Mouse (Mus musculus) forebrain, embryonic 10.5 days (tissue): Measurements from ENCODE around the gene Gatad1. TPM values are rescaled to one million over a fixed set of nuclear protein-coding genes. Genes with fewer than 3 reads are reported as not detected.
"Not testable (repeated sequence)": the region's sequence is repeated elsewhere in the genome, so short reads cannot be mapped to it uniquely, and the experiment has no call there.

Experiments
- DNase-seq: peaks from one replicate; pipeline ENCODE4 v3.0.0-alpha.2; 2017; ENCODE audit warnings: low spot score; ENCODE audit errors: extremely low spot score
- H3K27ac ChIP-seq: fragments of 300-500 bp; sonication (generic); 2 replicates; pipeline ENCODE4 v1.5.1; 2016; ENCODE audit warnings: mild to moderate bottlenecking
- H3K27me3 ChIP-seq: fragments of 300-500 bp; sonication (generic); 2 replicates; pipeline ENCODE4 v1.6.1; 2016; ENCODE audit warnings: mild to moderate bottlenecking; ENCODE audit not compliant: poor library complexity, severe bottlenecking
- H3K36me3 ChIP-seq: fragments of 300-500 bp; sonication (generic); replicated peaks from 2 replicates; pipeline ENCODE4 v1.6.1; 2016; ENCODE audit warnings: mild to moderate bottlenecking, moderate library complexity
- H3K4me1 ChIP-seq: fragments of 300-500 bp; sonication (generic); 2 replicates; pipeline ENCODE4 v1.6.1; 2016
- H3K4me3 ChIP-seq: fragments of 300-500 bp; sonication (generic); 2 replicates; pipeline ENCODE4 v1.5.1; 2016; ENCODE audit warnings: mild to moderate bottlenecking, moderate library complexity
- H3K9me3 ChIP-seq: fragments of 300-500 bp; sonication (generic); 2 replicates; pipeline ENCODE4 v1.6.1; 2016; ENCODE audit warnings: mild to moderate bottlenecking, moderate library complexity
- WGBS: fragments of 180-500 bp; shearing (Covaris S2); methylation state at CpG from one replicate; pipeline ENCODE4 v1.1.7; 2016; 5-methylcytosine and 5-hydroxymethylcytosine counted together
- polyA plus RNA-seq: library from polyadenylated mRNA; unstranded; fragments of >200 nt; fragmentation: Nextera tagmentation; extraction: Ambion mirVana; gene quantifications from 2 replicates; pipeline ENCODE4 v1.2.1, GENCODE M21; 2016

The Gatad1 gene
- polyA plus RNA-seq: 70.6 and 77.4 TPM in 2 replicates

DNA sequence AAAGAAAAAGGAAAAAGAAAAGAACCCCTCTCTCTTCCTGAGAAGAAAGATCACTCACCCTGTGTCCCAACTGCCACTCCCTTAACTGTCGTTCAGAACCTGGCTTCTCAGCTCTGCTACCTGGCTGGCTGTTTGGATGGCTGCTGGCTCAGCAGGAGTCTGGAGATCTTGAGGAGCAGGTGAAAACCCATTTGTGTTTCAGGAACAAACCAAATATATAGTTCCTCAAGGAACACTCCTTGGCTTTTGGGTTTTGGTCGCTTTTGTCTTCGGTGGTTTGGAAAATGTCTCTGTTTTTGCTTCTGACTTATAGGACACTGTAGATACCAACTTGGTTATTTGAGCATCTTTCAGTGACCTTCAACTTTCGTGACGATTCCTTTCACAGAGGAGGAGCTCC, at the start of gene Gatad1:
Gene Gatad1 (minus strand): TSS at position 101 of the 400 bp plus-strand sequence.
- Histone ChIP-seq H3K27ac (no peak within 1 kb of the TSS), H3K27me3 (no peaks in the 10 kb centered on the region), H3K9me3 (no peaks in the 10 kb centered on the region), H3K4me1 (no peaks in the 10 kb centered on the region), H3K4me3 (no peak within 1 kb of the TSS), H3K36me3 (no peaks in the 10 kb centered on the region)
- 89% methylated on average over 5 of the region's 5 CpGs for WGBS
- no peak for DNase-seq

DNA sequence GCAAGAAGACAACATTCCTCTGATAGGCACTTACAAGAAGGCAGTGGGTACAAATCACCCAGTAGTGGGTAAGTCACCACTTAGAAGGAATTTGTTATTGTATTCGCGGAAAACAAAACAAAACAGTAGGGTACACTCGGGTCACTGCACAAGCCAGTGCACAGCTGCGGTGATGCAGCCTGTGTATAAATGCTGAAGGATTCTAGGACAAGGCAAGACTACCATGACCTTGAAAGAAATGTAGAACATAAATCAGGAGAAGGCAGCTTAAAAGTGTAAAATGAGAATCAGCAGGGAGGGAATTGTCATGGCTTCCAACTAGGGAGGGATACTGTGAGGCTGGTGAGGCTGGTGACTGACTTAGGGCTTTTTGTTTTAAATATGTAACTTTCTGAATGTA, 45.2 kb upstream of the Gatad1 start:
- no peaks in the 10 kb centered on the region for H3K27me3 ChIP-seq
- no peaks in the 10 kb centered on the region for H3K9me3 ChIP-seq
- no peaks in the 10 kb centered on the region for H3K4me1 ChIP-seq
- no peak overlapping the region for H3K27ac ChIP-seq
- 94% methylated on average over 4 of the region's 4 CpGs for WGBS
- DNase-seq: no peak
- no peak overlapping the region for H3K4me3 ChIP-seq
- peaks cover 60% of the 10 kb centered on the region for H3K36me3 ChIP-seq

DNA sequence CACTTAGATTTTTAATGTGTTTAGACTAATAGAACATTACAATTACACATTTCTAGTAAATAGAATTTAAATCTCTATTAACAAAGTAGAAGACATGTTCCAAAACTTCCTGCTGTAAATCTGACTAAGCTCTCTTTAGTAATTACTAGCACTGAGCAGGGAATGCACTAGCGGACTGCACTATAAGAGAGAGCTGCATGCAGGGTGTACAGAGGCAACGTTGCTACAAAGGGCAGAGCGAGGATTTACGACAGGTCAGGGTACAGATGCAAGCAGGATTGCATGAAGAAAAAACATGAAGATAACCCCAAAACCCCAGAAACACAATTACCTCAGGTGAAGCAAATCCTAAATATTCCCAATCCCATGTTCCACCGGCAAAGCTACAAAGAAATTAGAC, 43.0 kb upstream of the Gatad1 start:
- H3K36me3 ChIP-seq: peaks cover 71% of the 10 kb centered on the region
- no peak for DNase-seq
- H3K27me3 ChIP-seq: no peaks in the 10 kb centered on the region
- WGBS: 94% methylated on average over 5 of the region's 5 CpGs
- no peak overlapping the region for H3K4me3 ChIP-seq
- no peaks in the 10 kb centered on the region for H3K4me1 ChIP-seq
- H3K9me3 ChIP-seq: no peaks in the 10 kb centered on the region
- no peak overlapping the region for H3K27ac ChIP-seq

DNA sequence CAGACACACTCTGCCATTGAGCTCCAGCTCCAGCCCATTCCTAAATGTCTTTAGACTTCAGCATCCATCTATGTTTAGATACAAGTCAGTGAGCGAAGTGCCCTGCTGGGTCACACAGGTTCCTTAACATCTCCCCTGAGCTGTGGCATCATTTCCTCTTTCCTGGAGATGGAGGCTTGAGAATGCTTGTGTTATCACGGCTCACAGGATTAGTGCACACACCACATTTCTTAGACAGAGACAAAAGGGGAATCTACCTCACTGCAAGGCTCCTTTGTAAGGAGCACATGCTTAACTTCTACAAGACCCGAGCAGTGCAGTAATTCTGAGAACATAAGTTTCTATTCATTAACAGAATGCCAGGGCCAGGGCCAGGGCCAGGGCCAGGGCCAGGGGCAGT, 39.0 kb upstream of the Gatad1 start:
- DNase-seq: no peak
- Histone ChIP-seq H3K27me3 (no peaks in the 10 kb centered on the region), H3K4me3 (no peak overlapping the region), H3K36me3 (peaks cover 86% of the 10 kb centered on the region), H3K27ac (no peak overlapping the region), H3K9me3 (no peaks in the 10 kb centered on the region), H3K4me1 (no peaks in the 10 kb centered on the region)
- 81% methylated on average over 3 of the region's 3 CpGs for WGBS

- Histone ChIP-seq H3K27ac (no peak overlapping the region), H3K9me3 (no peaks in the 10 kb centered on the region), H3K4me1 (no peaks in the 10 kb centered on the region), H3K36me3 (peaks cover 80% of the 10 kb centered on the region), H3K4me3 (no peak overlapping the region), H3K27me3 (no peaks in the 10 kb centered on the region)
- DNase-seq: no peak
- 90% methylated on average over 4 of the region's 4 CpGs for WGBS
Observed at GRCm38 (mm10) chr5:3695191-3695590, 38.2 kb upstream of the Gatad1 start.

- 97% methylated on average over 9 of the region's 9 CpGs for WGBS
- no peak overlapping the region for H3K27ac ChIP-seq
- no peak overlapping the region for H3K4me3 ChIP-seq
- H3K27me3 ChIP-seq: no peaks in the 10 kb centered on the region
- H3K36me3 ChIP-seq: peaks cover 81% of the 10 kb centered on the region
- H3K4me1 ChIP-seq: no peaks in the 10 kb centered on the region
- no peak for DNase-seq
- no peaks in the 10 kb centered on the region for H3K9me3 ChIP-seq
Observed at GRCm38 (mm10) chr5:3692956-3693355, 36.0 kb upstream of the Gatad1 start.

DNA sequence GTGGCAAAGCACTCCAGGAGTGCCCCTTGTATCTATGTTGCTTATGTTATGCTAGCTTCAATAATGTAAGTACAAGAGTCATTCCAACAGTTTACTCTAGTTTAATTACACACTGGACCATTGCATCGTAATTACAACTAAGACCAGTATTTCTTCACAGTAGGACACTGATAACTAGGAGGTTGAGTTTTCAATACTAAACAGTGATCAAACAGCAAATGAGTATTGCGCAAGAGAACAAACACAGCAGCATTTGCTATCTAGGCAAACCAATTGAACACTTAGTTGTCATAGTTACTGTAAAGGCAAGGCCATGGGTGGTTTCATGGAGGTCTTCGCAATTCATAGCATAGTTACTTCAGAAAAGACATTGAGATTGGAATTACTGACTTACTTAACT, 34.3 kb upstream of the Gatad1 start:
- 94% methylated on average over 3 of the region's 3 CpGs for WGBS
- Histone ChIP-seq H3K27me3 (no peaks in the 10 kb centered on the region), H3K27ac (no peak overlapping the region), H3K36me3 (peaks cover 68% of the 10 kb centered on the region), H3K4me1 (no peaks in the 10 kb centered on the region), H3K9me3 (no peaks in the 10 kb centered on the region), H3K4me3 (no peak overlapping the region)
- DNase-seq: no peak

- WGBS: 93% methylated on average over 8 of the region's 8 CpGs
- Histone ChIP-seq H3K36me3 (peaks cover 40% of the 10 kb centered on the region), H3K4me3 (no peak overlapping the region), H3K9me3 (no peaks in the 10 kb centered on the region), H3K4me1 (0 out of 2 replicates have a peak, but pooled peaks cover 6% of the 10 kb centered on the region), H3K27me3 (no peaks in the 10 kb centered on the region), H3K27ac (no peak overlapping the region)
- DNase-seq: no peak
Observed at GRCm38 (mm10) chr5:3688298-3688697, 31.3 kb upstream of the Gatad1 start.

DNA sequence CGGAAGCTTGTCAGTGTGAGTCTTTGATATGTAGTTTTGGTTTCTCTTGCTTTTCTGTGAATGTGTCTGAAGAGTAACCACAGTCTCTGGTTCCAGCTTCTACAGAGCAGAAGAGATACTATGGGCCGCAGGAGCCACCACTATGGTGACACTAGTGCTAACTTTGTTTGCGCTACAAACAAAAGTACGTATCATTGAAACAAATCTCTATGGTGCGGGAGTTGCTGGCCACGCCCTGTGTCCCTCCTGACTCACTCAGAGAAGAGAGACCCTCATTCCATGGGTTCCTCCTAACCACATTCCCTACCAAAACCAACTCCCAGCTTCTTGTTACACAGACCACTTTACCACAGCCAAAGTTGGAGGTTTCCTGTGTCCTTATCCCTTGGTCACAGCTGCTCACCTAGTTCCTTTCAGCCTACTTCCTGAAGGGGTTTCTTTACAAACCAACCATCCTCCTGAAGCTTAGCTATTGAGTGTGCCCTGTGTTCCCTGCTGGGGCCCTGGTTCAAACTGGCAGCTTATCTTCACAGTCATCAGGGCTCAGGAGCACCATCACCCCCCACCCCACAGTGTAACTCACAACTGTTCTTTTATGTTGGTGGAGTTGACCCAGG, 13.1 kb upstream of the Gatad1 start:
- DNase-seq: no peak
- Histone ChIP-seq H3K27me3 (no peaks in the 10 kb centered on the region), H3K4me3 (no peak overlapping the region), H3K36me3 (no peaks in the 10 kb centered on the region), H3K9me3 (no peaks in the 10 kb centered on the region), H3K4me1 (no peaks in the 10 kb centered on the region), H3K27ac (no peak overlapping the region)
- 93% methylated on average over 6 of the region's 6 CpGs for WGBS

- Histone ChIP-seq H3K27ac (no peak overlapping the region), H3K27me3 (no peaks in the 10 kb centered on the region), H3K4me3 (no peak overlapping the region), H3K9me3 (no peaks in the 10 kb centered on the region), H3K36me3 (no peaks in the 10 kb centered on the region), H3K4me1 (no peaks in the 10 kb centered on the region)
- WGBS: 87% methylated on average over 12 of the region's 12 CpGs
- DNase-seq: no peak
Observed at GRCm38 (mm10) chr5:3666585-3666984, 9.6 kb upstream of the Gatad1 start.

- Histone ChIP-seq H3K4me3 (no peak overlapping the region), H3K27ac (no peak overlapping the region), H3K27me3 (no peaks in the 10 kb centered on the region), H3K4me1 (no peaks in the 10 kb centered on the region), H3K9me3 (no peaks in the 10 kb centered on the region), H3K36me3 (no peaks in the 10 kb centered on the region)
- WGBS: 96% methylated on average over 2 of the region's 2 CpGs
- DNase-seq: no peak
Observed at GRCm38 (mm10) chr5:3665225-3665624, 8.2 kb upstream of the Gatad1 start.

- Histone ChIP-seq H3K4me3 (no peak overlapping the region), H3K9me3 (no peaks in the 10 kb centered on the region), H3K27me3 (no peaks in the 10 kb centered on the region), H3K27ac (no peak overlapping the region), H3K4me1 (no peaks in the 10 kb centered on the region), H3K36me3 (no peaks in the 10 kb centered on the region)
- WGBS: 93% methylated on average over 4 of the region's 4 CpGs
- DNase-seq: no peak
Observed at GRCm38 (mm10) chr5:3653801-3654200, 3.2 kb downstream of the Gatad1 start.

GRCm38 (mm10) chr5:3652903-3653575, 3.9 kb downstream of the Gatad1 start:
- H3K4me3 ChIP-seq, H3K9me3 ChIP-seq, H3K27ac ChIP-seq, H3K27me3 ChIP-seq, H3K36me3 ChIP-seq, DNase-seq, H3K4me1 ChIP-seq: not testable (repeated sequence)
- 96% methylated on average over 19 of the region's 25 CpGs for WGBS
